Mouse (Mus musculus): ENCODE results near the gene Gmppa.

DNA sequence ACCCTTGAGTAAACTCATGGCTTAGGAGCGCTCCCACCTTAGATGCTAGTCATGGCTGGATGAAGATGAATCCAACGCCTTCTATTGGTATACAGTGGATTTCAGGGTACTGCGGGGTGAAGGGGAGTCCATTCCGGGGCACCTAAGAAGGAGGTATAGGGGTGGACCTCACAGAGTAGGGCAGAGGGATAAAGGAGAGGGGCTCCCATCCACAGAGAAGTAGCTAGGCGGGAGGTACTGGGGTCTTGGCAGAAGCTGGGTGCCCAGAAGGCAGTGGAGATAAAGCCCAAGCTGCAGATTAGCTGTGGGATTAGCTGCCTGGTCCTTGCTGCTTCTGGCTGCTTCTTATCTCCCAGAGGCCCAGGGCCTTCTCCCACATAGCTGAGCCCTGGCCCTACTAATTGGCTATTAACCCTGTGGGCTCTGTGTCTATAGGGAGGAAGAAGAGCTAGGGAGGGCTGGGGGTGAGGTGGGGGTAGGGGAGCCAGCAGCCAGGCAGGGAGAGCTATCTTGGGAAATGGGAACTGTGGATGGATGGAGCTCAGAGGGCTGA, 28.0 kb downstream of the Gmppa start:
- TF ChIP-seq MAX (IDR thresholded peaks at IDR 0.05): no peak
- TF ChIP-seq USF1 (IDR thresholded peaks at IDR 0.05; ENCODE audit: low read depth): no peak

Measured in C2C12 (cell line).